Mouse (Mus musculus) liver, postnatal 0 days (tissue): ENCODE data around the gene Gpr4. TPM values are rescaled to one million over a fixed set of nuclear protein-coding genes. Genes with fewer than 3 reads are reported as not detected.
A peak's percentile ranks its signal among the peaks of the same experiment; 100 is the strongest.

Source experiments
- ATAC-seq: fragments of 200-750 bp; cut with Nextera tagmentation; 2 replicates; pipeline ENCODE4 v1.8.0; 2017; ENCODE audit warnings: mild to moderate bottlenecking, moderate library complexity
- DNase-seq: peaks from one replicate; pipeline ENCODE4 v3.0.0-alpha.2; 2016
- H3K27ac ChIP-seq: fragments of 300-500 bp; sonication (generic); 2 replicates; pipeline ENCODE4 v1.5.1; 2014; ENCODE audit warnings: antibody characterized with exemption, moderate library complexity, mild to moderate bottlenecking, low read depth
- H3K27me3 ChIP-seq: fragments of 300-500 bp; sonication (generic); 2 replicates; pipeline ENCODE4 v1.6.1; 2014; ENCODE audit warnings: low read length, control low read depth, mixed read lengths; ENCODE audit not compliant: insufficient read depth
- H3K36me3 ChIP-seq: fragments of 300-500 bp; sonication (generic); replicated peaks from 2 replicates; pipeline ENCODE4 v1.6.1; 2014; ENCODE audit warnings: mild to moderate bottlenecking, control low read depth, low read length, moderate library complexity, mixed read lengths; ENCODE audit not compliant: insufficient read depth
- H3K4me1 ChIP-seq: fragments of 300-500 bp; sonication (generic); 2 replicates; pipeline ENCODE4 v1.6.1; 2014; ENCODE audit warnings: antibody characterized with exemption, mild to moderate bottlenecking, control low read depth; ENCODE audit not compliant: insufficient read depth
- H3K4me2 ChIP-seq: fragments of 300-500 bp; sonication (generic); 2 replicates; pipeline ENCODE4 v1.6.1; 2014; ENCODE audit warnings: low read depth, mild to moderate bottlenecking, low read length, moderate library complexity, mixed read lengths
- H3K4me3 ChIP-seq: fragments of 300-500 bp; sonication (generic); 2 replicates; pipeline ENCODE4 v1.5.1; 2014; ENCODE audit warnings: low read depth, low read length
- H3K9ac ChIP-seq: fragments of 300-500 bp; sonication (generic); replicated peaks from 2 replicates; pipeline ENCODE4 v1.6.1; 2014; ENCODE audit warnings: mild to moderate bottlenecking, moderate library complexity
- H3K9me3 ChIP-seq: fragments of 300-500 bp; sonication (generic); 2 replicates; pipeline ENCODE4 v1.6.1; 2016; ENCODE audit warnings: mild to moderate bottlenecking, control low read depth, low read length, mixed read lengths
- CTCF ChIP-seq: sonication (generic); IDR thresholded peaks from 2 replicates; pipeline ENCODE4 v1.5.1; 2016; ENCODE audit warnings: antibody characterized with exemption, low read depth
- EP300 ChIP-seq: IDR thresholded peaks from 2 replicates; pipeline ENCODE4 v1.6.1; 2016; ENCODE audit warnings: antibody characterized with exemption, low read depth, mild to moderate bottlenecking
- whole genome bisulfite sequencing: fragments of 180-500 bp; shearing (Covaris S2); extraction: QIAGEN DNeasy Blood & Tissue Kit; methylation state at CpG from one replicate; pipeline ENCODE4 v1.1.7; 2014; ENCODE audit not compliant: insufficient replicate concordance; 5-methylcytosine and 5-hydroxymethylcytosine counted together
- polyA plus RNA-seq: library from polyadenylated mRNA; unstranded; fragments of >200 nt; fragmentation: Nextera tagmentation; extraction: Ambion mirVana; gene quantifications from 2 replicates; pipeline ENCODE4 v1.2.1, GENCODE M21; 2015

Gene Gpr4
- polyA plus RNA-seq, 1 experiment from 2014 or later, result 0.74 TPM

- TF ChIP-seq EP300 (no peak), CTCF (no peak)
- Histone ChIP-seq H3K27me3 (no peaks in the 10 kb centered on the region), H3K4me3 (no peak overlapping the region), H3K4me2 (no peak overlapping the region), H3K9me3 (no peaks in the 10 kb centered on the region), H3K36me3 (peaks cover 29% of the 10 kb centered on the region), H3K4me1 (0 out of 2 replicates have a peak, but pooled peaks cover 3% of the 10 kb centered on the region), H3K27ac (no peak overlapping the region), H3K9ac (no peak overlapping the region)
- WGBS, result 61% methylated on average over 5 of the region's 5 CpGs
- ATAC-seq, result no peak
- no peak for DNase-seq
These were observed 41.1 kb downstream of the Gpr4 start for GRCm38 (mm10) chr7:19253437-19253836.

GRCm38 (mm10) chr7:19255395-19255794 is 43.1 kb downstream of the Gpr4 start:
- Histone ChIP-seq H3K27me3 (no peaks in the 10 kb centered on the region), H3K9ac (no peak overlapping the region), H3K4me1 (0 out of 2 replicates have a peak, but pooled peaks cover 3% of the 10 kb centered on the region), H3K36me3 (peaks cover 47% of the 10 kb centered on the region), H3K9me3 (no peaks in the 10 kb centered on the region), H3K27ac (no peak overlapping the region), H3K4me3 (no peak overlapping the region), H3K4me2 (no peak overlapping the region)
- DNase-seq (no peak), ATAC-seq (no peak)
- WGBS, result 89% methylated on average over 17 of the region's 17 CpGs
- no peak for TF ChIP-seq EP300
- no peak for TF ChIP-seq CTCF

- WGBS, result 62% methylated on average over 7 of the region's 7 CpGs
- no peak overlapping the region for H3K9ac ChIP-seq
- H3K9me3 ChIP-seq, result no peaks in the 10 kb centered on the region
- TF ChIP-seq CTCF (no peak), EP300 (no peak)
- H3K27me3 ChIP-seq, result no peaks in the 10 kb centered on the region
- no peak overlapping the region for H3K27ac ChIP-seq
- no peak for ATAC-seq
- H3K4me2 ChIP-seq, result no peak overlapping the region
- H3K36me3 ChIP-seq, result peaks cover 59% of the 10 kb centered on the region
- H3K4me3 ChIP-seq, result no peak overlapping the region
- DNase-seq, result no peak
- 0 out of 2 replicates have a peak, but pooled peaks cover 3% of the 10 kb centered on the region for H3K4me1 ChIP-seq
These were observed 44.2 kb downstream of the Gpr4 start for GRCm38 (mm10) chr7:19256567-19256966.

- no peak; the same call in 1 of the 2 replicates for TF ChIP-seq EP300
- no peak for TF ChIP-seq CTCF
- H3K27me3 ChIP-seq, result no peaks in the 10 kb centered on the region
- 31% methylated on average over 11 of the region's 11 CpGs for WGBS
- 0 out of 2 replicates have a peak, but pooled peaks cover 3% of the 10 kb centered on the region for H3K4me1 ChIP-seq
- peak; percentile 95 for ATAC-seq
- peak overlapping the region; percentile 45 for H3K4me2 ChIP-seq
- H3K4me3 ChIP-seq, result peak overlapping the region; percentile 19; the same call in 1 of the 2 replicates
- no peak overlapping the region for H3K9ac ChIP-seq
- H3K27ac ChIP-seq, result peak overlapping the region; percentile 52
- DNase-seq, result peak; percentile 87
- H3K9me3 ChIP-seq, result no peaks in the 10 kb centered on the region
- H3K36me3 ChIP-seq, result peaks cover 68% of the 10 kb centered on the region
These were observed 45.2 kb downstream of the Gpr4 start for GRCm38 (mm10) chr7:19257390-19258022.

DNA sequence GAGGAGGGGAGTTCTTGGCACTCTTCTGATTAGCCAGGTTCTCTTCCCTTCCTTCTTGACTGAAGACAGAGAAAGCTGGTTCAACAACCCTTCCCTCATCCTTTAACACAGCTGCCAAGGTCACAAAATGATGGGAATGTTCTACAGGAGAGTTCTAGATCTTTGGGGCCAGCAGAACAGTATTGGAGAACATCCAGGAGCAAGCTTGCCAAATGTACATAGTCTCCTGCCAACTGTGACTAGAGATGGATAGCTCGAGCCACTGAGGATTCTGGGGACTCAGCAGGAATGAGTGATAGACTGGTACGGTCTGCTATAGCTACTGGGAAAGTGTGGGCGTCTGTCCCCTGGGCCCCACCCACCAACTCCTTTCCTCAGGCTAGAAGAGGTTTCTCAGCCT is 46.0 kb downstream of the Gpr4 start:
- DNase-seq, result no peak
- no peak overlapping the region for H3K9ac ChIP-seq
- H3K4me1 ChIP-seq, result 0 out of 2 replicates have a peak, but pooled peaks cover 3% of the 10 kb centered on the region
- H3K27ac ChIP-seq, result 0 out of 2 replicates have a peak overlapping the region, but pooled peaks have one; percentile 52
- peak overlapping the region; percentile 45 for H3K4me2 ChIP-seq
- TF ChIP-seq EP300 (no peak), CTCF (no peak)
- peak overlapping the region; percentile 19; the same call in 1 of the 2 replicates for H3K4me3 ChIP-seq
- no peaks in the 10 kb centered on the region for H3K9me3 ChIP-seq
- no peaks in the 10 kb centered on the region for H3K27me3 ChIP-seq
- H3K36me3 ChIP-seq, result peaks cover 73% of the 10 kb centered on the region
- WGBS, result 66% methylated on average over 3 of the region's 3 CpGs
- ATAC-seq, result no peak

GRCm38 (mm10) chr7:19265147-19265546 is 52.8 kb downstream of the Gpr4 start:
- DNase-seq (peak; percentile 32), ATAC-seq (no peak; the same call in 1 of the 2 replicates)
- H3K36me3 ChIP-seq, result peaks cover 42% of the 10 kb centered on the region
- H3K4me2 ChIP-seq, result peak overlapping the region; percentile 67
- peak overlapping the region; percentile 24 for H3K4me3 ChIP-seq
- no peaks in the 10 kb centered on the region for H3K27me3 ChIP-seq
- whole genome bisulfite sequencing, result 60% methylated on average over 7 of the region's 7 CpGs
- TF ChIP-seq CTCF, result no peak
- peak overlapping the region; percentile 61 for H3K27ac ChIP-seq
- H3K9ac ChIP-seq, result peak overlapping the region; percentile 46
- H3K9me3 ChIP-seq, result no peaks in the 10 kb centered on the region
- H3K4me1 ChIP-seq, result peaks cover 45% of the 10 kb centered on the region
